Mouse (Mus musculus) liver (tissue): ENCODE measurements around the gene Ptpn18.
"Not testable (repeated sequence)": the region's sequence is repeated elsewhere in the genome, so short reads cannot be mapped to it uniquely, and the experiment has no call there.

Source experiments
- DNase-seq: peaks from one replicate; pipeline ENCODE4 v3.0.0-alpha.2; 2020; ENCODE audit warnings: mixed read lengths

Gene Ptpn18

DNA sequence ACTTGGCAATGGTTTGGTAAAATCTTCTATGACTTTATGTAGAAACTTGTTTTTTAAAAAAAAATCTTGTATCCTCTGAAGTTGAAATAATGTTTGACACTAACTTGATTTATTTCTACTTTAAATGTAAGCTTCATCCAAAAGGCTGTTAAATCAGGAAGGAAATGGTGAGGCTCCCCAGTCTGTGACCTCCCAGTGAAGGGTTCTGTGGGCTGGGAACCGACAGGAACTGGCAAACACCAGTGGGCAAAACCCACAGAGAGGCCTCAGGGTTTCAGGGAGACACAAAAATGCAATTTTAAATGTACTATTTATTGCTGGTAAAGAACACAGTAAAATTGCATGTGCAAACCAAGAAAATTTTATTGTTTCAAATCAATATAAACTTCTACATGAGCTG lies 58.2 kb downstream of the Ptpn18 start:
- DNase-seq, result not testable (repeated sequence)

DNA sequence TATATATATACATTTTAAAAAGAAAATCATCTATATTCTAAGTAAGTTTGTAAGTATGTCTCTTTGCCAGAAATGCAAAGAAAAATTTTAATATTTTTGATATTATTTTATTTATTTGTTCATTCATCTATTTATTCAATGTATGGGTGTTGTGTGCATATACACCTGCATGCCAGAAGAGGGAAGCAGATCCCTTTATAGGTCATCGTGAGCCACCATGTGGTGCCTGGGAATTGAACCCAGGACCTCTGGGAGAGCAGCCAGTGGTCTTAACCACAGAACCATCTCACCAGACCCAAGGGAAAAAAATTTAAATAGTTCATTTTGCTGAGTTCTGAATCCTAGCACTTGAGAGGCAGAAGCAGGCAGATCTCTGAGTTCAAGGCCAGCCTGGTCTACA lies 58.7 kb downstream of the Ptpn18 start:
- DNase-seq, result no peak

DNA sequence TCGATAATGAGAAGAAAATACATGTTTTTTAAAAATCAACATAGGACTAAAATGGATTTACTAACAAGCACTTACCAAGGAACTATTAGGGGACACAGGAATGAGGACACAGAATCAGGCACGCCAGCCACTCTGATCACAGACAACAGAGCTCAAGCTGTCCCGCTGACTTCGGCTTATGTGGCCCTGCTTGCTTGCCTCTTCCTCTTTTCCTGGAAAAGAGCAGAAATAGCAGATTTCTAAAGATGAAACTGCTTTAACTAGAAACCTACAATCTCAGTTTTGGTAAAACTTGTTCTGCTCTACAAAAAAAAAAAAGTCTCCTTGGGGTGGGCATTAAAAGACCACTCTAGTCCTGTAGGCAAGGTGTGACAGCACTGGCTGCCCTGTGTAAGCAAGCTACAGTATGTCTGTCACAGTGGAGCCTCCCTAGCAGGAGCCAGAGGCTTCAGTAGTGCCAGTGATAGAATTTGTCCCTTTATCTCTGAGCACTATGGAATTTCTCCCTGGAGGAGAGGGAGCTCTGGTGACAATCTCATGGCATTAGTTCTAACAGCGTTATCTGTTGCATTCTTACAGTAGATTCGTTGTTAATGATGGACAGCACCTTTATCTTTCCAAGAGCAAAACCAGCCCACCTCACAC lies 62.8 kb downstream of the Ptpn18 start:
- no peak for DNase-seq

DNA sequence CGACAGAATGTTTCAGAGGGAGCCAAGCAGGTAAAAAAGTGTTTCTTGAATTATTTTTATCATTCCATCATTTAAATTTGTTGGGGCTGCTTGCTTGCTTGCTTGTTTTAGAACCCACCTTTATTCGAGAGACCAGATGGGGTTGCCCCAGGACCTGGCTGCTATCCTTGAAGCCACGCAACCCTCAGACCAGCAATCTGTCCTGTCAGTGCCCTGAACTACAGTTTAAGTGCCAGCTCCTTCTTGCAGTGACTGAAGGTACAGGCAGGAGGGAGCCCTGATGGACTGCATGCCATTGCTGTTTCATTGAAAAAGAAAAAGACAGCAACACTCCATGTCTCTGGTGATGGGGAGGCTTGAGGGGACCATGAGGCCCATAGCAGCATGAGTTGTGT lies 63.3 kb downstream of the Ptpn18 start:
- no peak for DNase-seq

DNA sequence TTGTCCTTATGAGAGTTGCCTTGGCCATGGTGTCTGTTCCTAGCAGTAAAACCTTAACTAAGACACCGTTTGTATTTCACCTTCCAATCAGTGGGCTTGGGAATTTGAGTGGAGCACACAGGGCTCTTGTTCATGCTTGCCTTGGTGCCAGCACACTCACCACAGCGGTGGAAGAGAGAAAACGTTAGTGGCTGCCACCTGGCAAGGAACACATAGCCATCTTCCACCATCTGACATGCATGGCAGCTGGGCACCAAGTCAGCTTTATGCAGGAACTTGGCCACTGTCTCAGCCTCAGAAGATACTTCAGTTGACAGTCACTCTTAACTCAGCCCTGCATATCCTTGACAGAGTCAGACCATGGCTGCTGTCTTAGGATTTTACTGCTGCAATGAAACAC lies 64.1 kb downstream of the Ptpn18 start:
- DNase-seq, result no peak
